Mouse (Mus musculus) cerebellum, adult 2 months (tissue): Measurements from ENCODE around the gene Mycbp2. TPM values are rescaled to one million over a fixed set of nuclear protein-coding genes. Genes with fewer than 3 reads are reported as not detected.

Experiments used
- DNase-seq, 2 experiments: peaks; one replicate each; pipeline ENCODE4 v3.0.0; 2021
- H3K27ac ChIP-seq: fragments of 200-500 bp; 2 replicates; pipeline ENCODE4 v1.5.1; 2012; ENCODE audit warnings: low read length, control low read depth, inconsistent platforms; ENCODE audit not compliant: insufficient read depth
- H3K27me3 ChIP-seq: fragments of 200-500 bp; 2 replicates; pipeline ENCODE4 v1.6.1; 2012; ENCODE audit warnings: inconsistent platforms, mild to moderate bottlenecking, low read length, moderate library complexity; ENCODE audit not compliant: control insufficient read depth, insufficient read depth
- H3K4me1 ChIP-seq: fragments of 200-500 bp; 2 replicates; pipeline ENCODE4 v1.6.1; 2011; ENCODE audit warnings: low read length; ENCODE audit not compliant: control insufficient read depth, insufficient read depth
- H3K4me3 ChIP-seq: fragments of 200-500 bp; replicated peaks from 2 replicates; pipeline ENCODE3; 2011; ENCODE audit warnings: mild to moderate bottlenecking, low read depth, low read length, control low read depth; ENCODE audit not compliant: insufficient read depth
- CTCF ChIP-seq: fragments of 200-500 bp; IDR thresholded peaks from 2 replicates; pipeline ENCODE4 v1.5.1; 2011; ENCODE audit warnings: low read depth, mild to moderate bottlenecking, control low read depth, low read length, moderate library complexity, borderline replicate concordance; ENCODE audit not compliant: insufficient read depth
- POLR2A ChIP-seq: fragments of 200-500 bp; IDR thresholded peaks from 2 replicates; pipeline ENCODE4 v1.6.1; 2011; ENCODE audit warnings: low read length, control low read depth, borderline replicate concordance; ENCODE audit not compliant: insufficient read depth
- WGBS: fragments of 180-500 bp; shearing (Covaris S2); methylation state at CpG from one replicate; pipeline ENCODE4 v1.1.7; 2018; 5-methylcytosine and 5-hydroxymethylcytosine counted together
- polyA plus RNA-seq: library from polyadenylated mRNA; depleted of rRNA; stranded (reverse); fragments of >200 nt; gene quantifications from 2 replicates; pipeline ENCODE4 v1.2.3, GENCODE M21; 2012

Mycbp2 gene
- polyA plus RNA-seq, 1 experiment: 147 TPM

GRCm38 (mm10) chr14:103114994-103115670 is 231.5 kb downstream of the Mycbp2 start:
- TF ChIP-seq CTCF: no peak
- TF ChIP-seq POLR2A: no peak
- no peaks in the 10 kb centered on the region for H3K27me3 ChIP-seq
- no peak overlapping the region for H3K27ac ChIP-seq
- WGBS: 95% methylated on average over 3 of the region's 3 CpGs
- H3K4me1 ChIP-seq: no peaks in the 10 kb centered on the region
- no peak for DNase-seq
- H3K4me3 ChIP-seq: no peak overlapping the region

- DNase-seq: no peak
- H3K4me1 ChIP-seq: no peaks in the 10 kb centered on the region
- no peak overlapping the region for H3K4me3 ChIP-seq
- no peaks in the 10 kb centered on the region for H3K27me3 ChIP-seq
- H3K27ac ChIP-seq: no peak overlapping the region
- WGBS: 93% methylated on average over 3 of the region's 3 CpGs
- TF ChIP-seq CTCF (no peak), POLR2A (no peak)
Measured at GRCm38 (mm10) chr14:103112606-103113363, 233.8 kb downstream of the Mycbp2 start.

- H3K4me1 ChIP-seq: no peaks in the 10 kb centered on the region
- no peak for DNase-seq
- no peak overlapping the region for H3K27ac ChIP-seq
- TF ChIP-seq POLR2A (no peak), CTCF (no peak)
- no peaks in the 10 kb centered on the region for H3K27me3 ChIP-seq
- no peak overlapping the region for H3K4me3 ChIP-seq
- WGBS: 41% methylated on average over 4 of the region's 4 CpGs
Measured at GRCm38 (mm10) chr14:103109971-103110370, 236.6 kb downstream of the Mycbp2 start.

- TF ChIP-seq POLR2A (no peak), CTCF (no peak)
- H3K4me1 ChIP-seq: no peaks in the 10 kb centered on the region; the same call in 1 of the 2 replicates
- no peaks in the 10 kb centered on the region for H3K27me3 ChIP-seq
- no peak overlapping the region for H3K27ac ChIP-seq
- WGBS: 96% methylated on average over 2 of the region's 2 CpGs
- no peak overlapping the region for H3K4me3 ChIP-seq
- DNase-seq: no peak
Measured at GRCm38 (mm10) chr14:103106301-103106700, 240.3 kb downstream of the Mycbp2 start.

GRCm38 (mm10) chr14:103102731-103103335 is 243.8 kb downstream of the Mycbp2 start:
- TF ChIP-seq CTCF (no peak), POLR2A (no peak)
- Histone ChIP-seq H3K4me3 (no peak overlapping the region), H3K27ac (no peak overlapping the region), H3K4me1 (no peaks in the 10 kb centered on the region; the same call in 1 of the 2 replicates), H3K27me3 (no peaks in the 10 kb centered on the region)
- WGBS: 81% methylated on average over 10 of the region's 10 CpGs
- DNase-seq: no peak

GRCm38 (mm10) chr14:103102246-103102645 is 244.4 kb downstream of the Mycbp2 start:
- H3K4me1 ChIP-seq: no peaks in the 10 kb centered on the region; the same call in 1 of the 2 replicates
- WGBS: 81% methylated on average over 6 of the region's 6 CpGs
- H3K4me3 ChIP-seq: no peak overlapping the region
- DNase-seq: no peak
- H3K27ac ChIP-seq: no peak overlapping the region
- no peak for TF ChIP-seq POLR2A
- no peak for TF ChIP-seq CTCF
- no peaks in the 10 kb centered on the region for H3K27me3 ChIP-seq

- Histone ChIP-seq H3K27me3 (no peaks in the 10 kb centered on the region), H3K27ac (no peak overlapping the region), H3K4me1 (peaks cover 7% of the 10 kb centered on the region), H3K4me3 (no peak overlapping the region)
- no peak for DNase-seq
- TF ChIP-seq CTCF: no peak
- TF ChIP-seq POLR2A: no peak
- 79% methylated on average over 3 of the region's 3 CpGs for WGBS
Measured at GRCm38 (mm10) chr14:103101171-103101570, 245.4 kb downstream of the Mycbp2 start.

- no peak overlapping the region for H3K27ac ChIP-seq
- no peak for DNase-seq
Measured at GRCm38 (mm10) chr14:103100296-103100695, 246.3 kb downstream of the Mycbp2 start.

More at GRCm38 (mm10) chr14:103100296-103100695, 246.3 kb downstream of the Mycbp2 start:
- Histone ChIP-seq H3K4me1 (peaks cover 14% of the 10 kb centered on the region), H3K4me3 (no peak overlapping the region), H3K27me3 (no peaks in the 10 kb centered on the region)
- no peak for TF ChIP-seq CTCF
- TF ChIP-seq POLR2A: no peak
- 79% methylated on average over 13 of the region's 13 CpGs for WGBS
